Mouse (Mus musculus): ENCODE measurements around the gene Rnf157. TPM values are rescaled to one million over a fixed set of nuclear protein-coding genes. Genes with fewer than 3 reads are reported as not detected.

The Rnf157 gene
- total and polyA plus RNA-seq, 3 experiments = 8.7 to 39.3 (median 10.9) TPM

DNA sequence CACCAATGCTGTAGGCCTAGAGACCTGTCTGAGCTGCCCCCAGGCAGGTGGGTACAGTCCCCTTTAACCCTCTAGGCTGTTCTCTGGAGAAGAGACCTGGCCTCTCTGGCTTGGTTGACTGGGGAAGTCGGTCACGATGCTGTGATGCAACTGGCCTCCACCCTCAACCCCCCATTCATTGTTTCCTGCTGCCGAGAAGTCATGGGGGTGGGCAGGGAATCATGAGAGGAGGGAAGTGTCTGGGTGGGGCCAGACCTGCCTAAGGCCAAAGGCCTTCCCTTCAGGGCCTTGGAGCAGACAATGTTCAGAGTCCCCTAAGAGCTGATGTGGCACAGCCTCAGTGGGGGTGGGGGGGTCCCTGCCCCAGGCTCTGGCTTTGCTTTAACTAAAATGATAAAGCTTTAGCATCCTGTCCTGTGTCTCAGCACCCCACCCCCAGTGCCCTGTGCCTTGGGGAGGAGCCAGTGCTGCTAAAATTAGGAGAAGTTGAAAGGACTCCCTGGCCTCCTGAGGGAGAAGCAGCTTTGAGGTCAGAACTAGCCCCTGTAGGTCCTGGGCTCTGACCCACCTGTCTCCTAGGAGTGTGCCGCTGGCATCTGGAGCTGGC is 24.0 kb upstream of the Rnf157 start (continued):
- TF ChIP-seq JUN (IDR thresholded peaks at IDR 0.05; ENCODE audit: insufficient read depth, low read depth, low read length) (no peak), MAFK (IDR thresholded peaks at IDR 0.05; ENCODE audit: insufficient replicate concordance, low read length) (no peak), MAZ (IDR thresholded peaks at IDR 0.05; ENCODE audit: low read depth, low read length) (peak; percentile 94), BHLHE40 (IDR thresholded peaks at IDR 0.05; ENCODE audit: low read depth, low read length) (peak; percentile 79), MYC (IDR thresholded peaks at IDR 0.05; ENCODE audit: low read depth, low read length) (peak; percentile 12; the same call in 1 of the 2 replicates), KAT2A (IDR thresholded peaks at IDR 0.05; ENCODE audit: insufficient replicate concordance, low read length) (no peak; the same call in 1 of the 2 replicates), RCOR1 (conservative IDR thresholded peaks at IDR 0.05; ENCODE audit: low read depth, low read length) (no peak), SMC3 (IDR thresholded peaks at IDR 0.05; ENCODE audit: low read depth, low read length) (peak; percentile 5; the same call in 1 of the 2 replicates), IRF4 (IDR thresholded peaks at IDR 0.05; ENCODE audit: low read depth, low read length) (no peak; the same call in 1 of the 2 replicates), ELF1 (IDR thresholded peaks at IDR 0.05; ENCODE audit: low read depth, low read length) (peak; percentile 55; the same call in 1 of the 2 replicates)

GRCm38 (mm10) chr11:116435992-116436724 is 23.3 kb upstream of the Rnf157 start:
- Histone ChIP-seq H3K27ac (ENCODE audit: insufficient read depth, low read depth) (peak overlapping the region; percentile 79), H3K4me3 (replicated peaks in 1 of 3; ENCODE audit: low read depth in 2 of 3, low read length in 2 of 3, poor library complexity in 1 of 3) (peak overlapping the region; percentile 67 to 83 (median 74)), H3K4me1 (ENCODE audit: control insufficient read depth in 1 of 2, insufficient read depth in 2 of 2) (peaks cover 30 to 66% of the 10 kb centered on the region in 2 experiments), H3K27me3 (replicated peaks) (no peaks in the 10 kb centered on the region), H3K9ac (ENCODE audit: insufficient read depth, low read depth) (peak overlapping the region; percentile 95), H3K79me2 (replicated peaks; ENCODE audit: control insufficient read depth, extremely low read depth, insufficient read depth, poor library complexity, severe bottlenecking) (peaks cover 37% of the 10 kb centered on the region), H3K4me2 (ENCODE audit: insufficient read depth, low read depth, poor library complexity, severe bottlenecking) (peak overlapping the region; percentile 78), H3K36me3 (replicated peaks in 1 of 2; ENCODE audit: control insufficient read depth in 1 of 2, insufficient read depth in 1 of 2, low read length in 1 of 2) (peaks cover 22 to 42% of the 10 kb centered on the region in 2 experiments), H3K9me3 (replicated peaks; ENCODE audit: low read length) (no peaks in the 10 kb centered on the region)
- no peak for DNase-seq (ENCODE audit: extremely low read depth)
- in situ Hi-C loops (cut with MboI; ENCODE audit: low pct_ligation_motif_present, low pct_unique_long_range_greater_than_20kb, low sequenced_read_pairs) (no loop called here), dilution Hi-C loops (cut with MboI; ENCODE audit: extremely low pct_ligation_motif_present, extremely low pct_unique_long_range_greater_than_20kb, low sequenced_read_pairs) (no loop called here)
- TF ChIP-seq ZC3H11A (IDR thresholded peaks at IDR 0.05; ENCODE audit: low read depth, low read length) (no peak), NRF1 (IDR thresholded peaks at IDR 0.05; ENCODE audit: low read depth, low read length) (0 out of 2 replicates have a peak, but pooled peaks have one; percentile 14), MEF2A (IDR thresholded peaks at IDR 0.05; ENCODE audit: borderline replicate concordance, low read depth, low read length) (no peak), IRF4 (IDR thresholded peaks at IDR 0.05; ENCODE audit: low read depth, low read length) (peak; percentile 37; the same call in 1 of the 2 replicates), UBTF (IDR thresholded peaks at IDR 0.05; ENCODE audit: low read depth, low read length) (no peak), SIN3A (IDR thresholded peaks at IDR 0.05; ENCODE audit: low read length) (no peak; the same call in 1 of the 2 replicates), ZMIZ1 (IDR thresholded peaks at IDR 0.05; ENCODE audit: low read depth, low read length) (no peak), MAX (IDR thresholded peaks at IDR 0.05; ENCODE audit: low read length) (no peak), E2F4 (IDR thresholded peaks at IDR 0.05; ENCODE audit: insufficient replicate concordance, low read depth, low read length) (no peak), CHD1 (IDR thresholded peaks at IDR 0.05; ENCODE audit: low read depth, low read length) (peak; percentile 23; the same call in 1 of the 2 replicates), RAD21 (IDR thresholded peaks at IDR 0.05; ENCODE audit: low read depth, low read length) (no peak), GABPA (IDR thresholded peaks at IDR 0.05; ENCODE audit: insufficient replicate concordance, low read depth, low read length) (no peak), MYC (IDR thresholded peaks at IDR 0.05; ENCODE audit: low read depth, low read length) (no peak), CTCF (conservative IDR thresholded peaks at IDR 0.05 in 1 of 2, IDR thresholded peaks at IDR 0.05 in 1 of 2; ENCODE audit: low read depth in 2 of 2, low read length in 2 of 2) (no peak), POLR2A (IDR thresholded peaks at IDR 0.05; ENCODE audit: low read depth, low read length) (no peak), CHD2 (IDR thresholded peaks at IDR 0.05; ENCODE audit: low read length) (peak; percentile 80; the same call in 1 of the 2 replicates), KAT2A (IDR thresholded peaks at IDR 0.05; ENCODE audit: insufficient replicate concordance, low read length) (0 out of 2 replicates have a peak, but pooled peaks have one; percentile 35), USF1 (IDR thresholded peaks at IDR 0.05; ENCODE audit: low read depth, low read length) (no peak), ELF1 (IDR thresholded peaks at IDR 0.05; ENCODE audit: low read depth, low read length) (peak; percentile 53), ZNF384 (IDR thresholded peaks at IDR 0.05; ENCODE audit: low read depth, low read length) (peak; percentile 5; the same call in 1 of the 2 replicates), HCFC1 (IDR thresholded peaks at IDR 0.05; ENCODE audit: low read depth, low read length) (no peak), TBP (conservative IDR thresholded peaks at IDR 0.05; ENCODE audit: low read depth, low read length) (no peak), MAFK (IDR thresholded peaks at IDR 0.05; ENCODE audit: insufficient replicate concordance, low read length) (no peak), BHLHE40 (IDR thresholded peaks at IDR 0.05; ENCODE audit: low read depth, low read length) (no peak), NELFE (IDR thresholded peaks at IDR 0.05; ENCODE audit: low read depth, low read length) (peak; percentile 5; the same call in 1 of the 2 replicates), MAZ (IDR thresholded peaks at IDR 0.05; ENCODE audit: low read depth, low read length) (no peak), JUND (conservative IDR thresholded peaks at IDR 0.05; ENCODE audit: low read depth, low read length) (no peak), TCF12 (IDR thresholded peaks at IDR 0.05; ENCODE audit: low read depth, low read length) (peak; percentile 54; the same call in 1 of the 2 replicates), MXI1 (IDR thresholded peaks at IDR 0.05; ENCODE audit: low read depth, low read length) (no peak), JUN (IDR thresholded peaks at IDR 0.05; ENCODE audit: insufficient read depth, low read depth, low read length) (no peak), EP300 (IDR thresholded peaks at IDR 0.05; ENCODE audit: low read length) (no peak; the same call in 1 of the 2 replicates)

Measured in CH12.LX (cell line).